Mouse (Mus musculus) ES-E14 (cell line): ENCODE measurements around the gene Usp7. TPM values are rescaled to one million over a fixed set of nuclear protein-coding genes. Genes with fewer than 3 reads are reported as not detected.
A peak's percentile ranks its signal among the peaks of the same experiment; 100 is the strongest.

Experiments
- DNase-seq: peaks from one replicate; pipeline ENCODE4 v3.0.0-alpha.2; 2013; ENCODE audit warnings: low read depth, low spot score
- H3K27ac ChIP-seq: 2 replicates; pipeline ENCODE4 v1.5.1; 2012; ENCODE audit warnings: low read depth, mild to moderate bottlenecking, low read length, moderate library complexity, mixed read lengths; ENCODE audit not compliant: poor library complexity, insufficient read depth, severe bottlenecking
- H3K36me3 ChIP-seq: 2 replicates; pipeline ENCODE4 v1.6.1; 2012; ENCODE audit warnings: mild to moderate bottlenecking, low read length, moderate library complexity, mixed read lengths; ENCODE audit not compliant: control insufficient read depth, poor library complexity, insufficient read depth, severe bottlenecking
- H3K4me1 ChIP-seq, 2 experiments: fragments of 150-350 bp in 1 of 2; sonication (generic) in 1 of 2; 2 replicates each; pipeline ENCODE4 v1.6.1; 2012; ENCODE audit warnings: low read length in 2 of 2, mild to moderate bottlenecking in 1 of 2, mixed read lengths in 1 of 2; ENCODE audit not compliant: control insufficient read depth in 2 of 2, insufficient read depth in 2 of 2, poor library complexity in 1 of 2
- H3K4me3 ChIP-seq, 2 experiments: fragments of 150-350 bp in 1 of 2; sonication (generic) in 1 of 2; 2 replicates each; pipeline ENCODE4 v1.5.1; 2012; ENCODE audit warnings: low read length in 2 of 2, low read depth in 1 of 2, mild to moderate bottlenecking in 1 of 2, mixed read lengths in 1 of 2; ENCODE audit not compliant: insufficient read depth in 1 of 2, poor library complexity in 1 of 2, severe bottlenecking in 1 of 2
- H3K9ac ChIP-seq: 2 replicates; pipeline ENCODE4 v1.6.1; 2012; ENCODE audit warnings: low read depth, mild to moderate bottlenecking, low read length, mixed read lengths; ENCODE audit not compliant: poor library complexity, insufficient read depth, severe bottlenecking
- H3K9me3 ChIP-seq: fragments of 150-350 bp; sonication (generic); 2 replicates; pipeline ENCODE4 v1.6.1; 2012; ENCODE audit warnings: low read depth, mild to moderate bottlenecking, low read length; ENCODE audit not compliant: control insufficient read depth, insufficient read depth
- CHD2 ChIP-seq: IDR thresholded peaks from 2 replicates; pipeline ENCODE4 v1.6.1; 2014; ENCODE audit warnings: mild to moderate bottlenecking, low read depth, low read length, inconsistent platforms
- HCFC1 ChIP-seq: IDR thresholded peaks from 2 replicates; pipeline ENCODE4 v1.6.1; 2012; ENCODE audit warnings: low read length, inconsistent platforms, borderline replicate concordance; ENCODE audit not compliant: insufficient read depth
- MAFK ChIP-seq: IDR thresholded peaks from 2 replicates; pipeline ENCODE4 v1.6.1; 2014; ENCODE audit warnings: mild to moderate bottlenecking, low read depth, low read length, inconsistent platforms; ENCODE audit not compliant: insufficient read depth
- ZC3H11A ChIP-seq: IDR thresholded peaks from 2 replicates; pipeline ENCODE4 v1.6.1; 2012; ENCODE audit warnings: low read depth, mild to moderate bottlenecking, inconsistent platforms, low read length, borderline replicate concordance
- ZNF384 ChIP-seq: IDR thresholded peaks from 2 replicates; pipeline ENCODE4 v1.6.1; 2012; ENCODE audit warnings: low read depth, low read length, inconsistent platforms
- in situ Hi-C, 2 experiments: fragments of 600-800 bp; cut with MboI; formaldehyde crosslinking; loops; one replicate each; pipeline ENCODE4 v1.15.1; 2025; ENCODE audit warnings: low sequenced_read_pairs in 2 of 2, inconsistent platforms in 1 of 2; ENCODE audit not compliant: unreplicated experiment in 2 of 2
- total RNA-seq: library from RNA; depleted of rRNA; stranded (reverse); fragments of 300-350 nt; gene quantifications from 2 replicates; pipeline ENCODE4 v1.2.3, GENCODE M21; 2012

Usp7 gene
- total RNA-seq, 1 experiment, result 242 TPM

DNA sequence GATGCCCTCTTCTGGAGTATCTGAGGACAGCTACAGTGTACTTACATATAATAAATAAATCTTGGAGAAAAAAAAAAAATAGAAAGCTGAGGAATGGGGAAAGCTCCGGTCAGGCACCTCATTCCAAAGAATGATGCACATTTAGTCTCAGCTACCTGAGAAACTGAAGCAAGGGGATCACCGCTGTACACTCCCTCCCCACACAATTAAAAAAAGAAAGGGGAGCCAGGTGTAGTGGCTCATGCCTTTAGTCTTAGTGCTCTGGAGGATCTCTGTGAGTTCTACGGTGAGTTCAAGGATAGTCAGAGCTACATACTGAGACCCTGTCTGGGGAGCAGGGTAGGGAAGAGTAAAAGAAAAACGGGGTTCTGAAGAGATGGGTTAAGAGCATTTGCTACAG, 22.6 kb downstream of the Usp7 start:
- in situ Hi-C loops, result no loop called here
- peak overlapping the region in 1 of 2 experiments; percentile 18; a peak in 1 of 4 replicates for H3K4me3 ChIP-seq
- H3K4me1 ChIP-seq, result peaks cover 23 to 39% of the 10 kb centered on the region in 2 experiments
- H3K36me3 ChIP-seq, result peaks cover 18% of the 10 kb centered on the region; the same call in 1 of the 2 replicates
- no peaks in the 10 kb centered on the region for H3K9me3 ChIP-seq
- TF ChIP-seq ZNF384 (0 out of 2 replicates have a peak, but pooled peaks have one; percentile 11), MAFK (no peak), ZC3H11A (no peak), CHD2 (no peak)
- H3K27ac ChIP-seq, result peak overlapping the region; percentile 54; the same call in 1 of the 2 replicates
- DNase-seq, result no peak
- peak overlapping the region; percentile 38; the same call in 1 of the 2 replicates for H3K9ac ChIP-seq

DNA sequence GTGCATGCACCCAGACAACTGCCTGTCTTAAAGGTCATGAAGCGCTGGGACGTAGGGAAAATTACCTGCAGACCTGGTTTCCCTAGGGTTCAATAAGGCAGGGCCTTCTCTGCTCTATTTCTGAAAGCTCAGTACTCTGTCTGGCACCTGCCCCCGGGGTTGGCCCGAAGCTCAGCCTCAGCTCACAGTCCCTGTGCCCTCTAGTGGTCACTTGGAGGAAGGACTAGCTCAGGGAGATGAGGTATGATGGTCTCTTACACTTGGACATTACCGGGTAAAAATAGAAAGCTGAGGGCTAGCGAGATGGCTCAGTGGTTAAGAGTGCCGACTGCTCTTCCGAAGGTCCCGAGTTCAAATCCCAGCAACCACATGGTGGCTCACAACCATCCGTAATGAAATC, 23.0 kb downstream of the Usp7 start:
- DNase-seq, result no peak
- Histone ChIP-seq H3K9me3 (no peaks in the 10 kb centered on the region), H3K36me3 (peaks cover 18% of the 10 kb centered on the region; the same call in 1 of the 2 replicates), H3K4me3 (no peak overlapping the region), H3K4me1 (peaks cover 20 to 35% of the 10 kb centered on the region in 2 experiments), H3K9ac (peak overlapping the region; percentile 23; the same call in 1 of the 2 replicates), H3K27ac (peak overlapping the region; percentile 73; the same call in 1 of the 2 replicates)
- in situ Hi-C loops, result no loop called here
- TF ChIP-seq ZC3H11A (peak; percentile 18; the same call in 1 of the 2 replicates), CHD2 (no peak)

DNA sequence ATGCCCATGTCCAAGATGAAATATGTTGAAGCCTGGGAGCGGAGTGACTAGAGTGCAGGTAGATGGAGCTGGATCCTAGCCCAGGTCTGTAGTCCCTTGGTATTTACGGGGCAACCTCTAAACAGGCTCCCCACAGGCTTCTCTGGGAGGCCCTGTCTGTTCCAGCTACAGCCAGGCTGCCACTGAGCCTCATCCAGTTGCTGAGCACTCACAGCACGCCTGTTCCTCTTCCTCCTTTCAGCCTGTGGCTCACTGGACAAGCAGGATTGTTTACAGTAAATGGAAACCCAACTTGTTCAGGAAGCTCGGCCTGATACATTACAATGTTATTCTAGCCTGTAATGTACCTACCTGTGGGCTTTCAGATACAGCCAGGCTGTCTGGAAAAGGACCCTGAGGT, 23.5 kb downstream of the Usp7 start:
- TF ChIP-seq ZC3H11A, result no peak
- Histone ChIP-seq H3K9ac (peak overlapping the region; percentile 23; the same call in 1 of the 2 replicates), H3K36me3 (peaks cover 18% of the 10 kb centered on the region; the same call in 1 of the 2 replicates), H3K9me3 (no peaks in the 10 kb centered on the region), H3K4me1 (peaks cover 20 to 32% of the 10 kb centered on the region in 2 experiments), H3K27ac (peak overlapping the region; percentile 73; the same call in 1 of the 2 replicates), H3K4me3 (no peak overlapping the region)
- no peak for DNase-seq
- in situ Hi-C loops, result no loop called here

DNA sequence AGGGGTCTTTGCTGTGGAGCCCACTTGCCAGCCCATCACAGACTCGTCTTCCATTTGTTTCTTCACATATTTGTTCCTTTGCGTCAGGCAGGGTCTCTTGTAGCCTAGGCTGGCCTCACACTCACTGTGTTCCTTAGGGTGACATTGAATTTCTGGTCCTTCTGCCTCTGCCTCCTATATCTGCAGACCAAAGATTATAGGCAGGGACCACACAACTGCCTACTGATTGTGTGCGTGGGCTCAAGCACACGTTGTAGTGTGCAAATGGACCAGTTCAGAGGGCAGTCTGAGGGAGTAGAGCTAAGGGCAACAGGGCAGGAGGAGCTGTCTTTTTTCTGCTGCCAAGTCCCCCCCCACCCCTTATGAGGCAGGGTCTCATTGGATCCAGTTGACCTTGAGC, 24.0 kb downstream of the Usp7 start:
- H3K4me1 ChIP-seq, result peaks cover 20 to 34% of the 10 kb centered on the region in 2 experiments
- TF ChIP-seq ZC3H11A (no peak), HCFC1 (no peak), CHD2 (no peak), MAFK (no peak), ZNF384 (no peak)
- in situ Hi-C loops, result no loop called here
- H3K9me3 ChIP-seq, result no peaks in the 10 kb centered on the region
- H3K4me3 ChIP-seq, result no peak overlapping the region
- DNase-seq, result no peak
- H3K9ac ChIP-seq, result no peak overlapping the region; the same call in 1 of the 2 replicates
- H3K27ac ChIP-seq, result peak overlapping the region; percentile 73
- H3K36me3 ChIP-seq, result peaks cover 18% of the 10 kb centered on the region; the same call in 1 of the 2 replicates
